Comparison of ENCODE assay signal across 24 mouse cellular contexts in the genomic region with DNA sequence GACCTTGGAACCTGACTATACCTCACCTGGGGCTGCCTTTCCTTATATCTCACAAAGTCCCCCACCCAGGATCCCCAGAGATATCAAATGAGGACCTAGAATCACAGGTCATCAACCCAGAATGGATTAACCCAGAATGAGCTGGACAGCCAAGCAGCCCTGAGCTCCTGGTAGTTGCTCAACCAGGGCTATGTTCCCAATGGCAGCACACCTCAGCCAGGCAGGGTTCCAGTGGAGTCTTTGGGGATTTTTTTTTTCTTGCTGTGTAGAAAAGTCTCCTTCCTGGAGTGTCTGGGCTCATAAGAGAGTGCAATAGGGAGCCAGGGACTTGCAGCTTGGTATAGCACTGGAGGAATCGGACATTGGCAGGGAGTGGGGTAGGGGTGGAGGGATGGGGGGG. TPM values are rescaled to one million over a fixed set of nuclear protein-coding genes. Genes with fewer than 3 reads are reported as not detected.
DNase-seq lines count a peak whose midpoint lies in the region; ATAC-seq and TF ChIP-seq lines count a peak whose summit lies in the region.
"Had no signal": no experiment of that assay in that cellular context is flagged by ENCODE, and none has a peak within 500 bp of the region (broad histone marks: within the 10 kb centered on the region; RNA-seq: fewer than 3 reads in every experiment).

No protein-coding gene starts in this region.

- no peak for ATAC-seq in forebrain, embryonic 15.5 days (replicated peaks)
- no peak for ATAC-seq in hindbrain, postnatal 0 days
- no peak for ATAC-seq in liver, embryonic 15.5 days (ENCODE audit: insufficient read depth)
- no peak for ATAC-seq in hindbrain, embryonic 11.5 days (ENCODE audit: low FRiP score)
- ATAC-seq: forebrain, embryonic 14.5 days had no signal

- no peak overlapping the region for H3K4me2 ChIP-seq in forebrain, embryonic 15.5 days (replicated peaks)
- H3K4me2 ChIP-seq in hindbrain, postnatal 0 days (ENCODE audit: low read depth, low read length) = no peak overlapping the region
- H3K4me2 ChIP-seq in liver, embryonic 15.5 days = no peak overlapping the region
- no peak overlapping the region for H3K4me2 ChIP-seq in hindbrain, embryonic 11.5 days (replicated peaks; ENCODE audit: low read depth, low read length)
- H3K4me2 ChIP-seq: embryonic facial prominence, embryonic 12.5 days; neural tube, embryonic 12.5 days had no signal

- no peaks in the 10 kb centered on the region for H3K36me3 ChIP-seq in forebrain, embryonic 10.5 days (replicated peaks)
- H3K36me3 ChIP-seq in forebrain, embryonic 15.5 days = no peaks in the 10 kb centered on the region
- no peaks in the 10 kb centered on the region for H3K36me3 ChIP-seq in hindbrain, embryonic 10.5 days
- no peaks in the 10 kb centered on the region for H3K36me3 ChIP-seq in hindbrain, postnatal 0 days (ENCODE audit: insufficient read depth, low read length)
- no peaks in the 10 kb centered on the region for H3K36me3 ChIP-seq in liver, embryonic 15.5 days (replicated peaks)
- H3K36me3 ChIP-seq in hindbrain, embryonic 11.5 days (ENCODE audit: control insufficient read depth, insufficient read depth, low read length) = no peaks in the 10 kb centered on the region
- H3K36me3 ChIP-seq: embryonic facial prominence, embryonic 12.5 days; midbrain, embryonic 10.5 days; neural tube, embryonic 12.5 days had no signal

- H3K27me3 ChIP-seq in forebrain, embryonic 10.5 days (ENCODE audit: poor library complexity, severe bottlenecking) = peaks cover 7% of the 10 kb centered on the region; the same call in 1 of the 2 replicates
- no peaks in the 10 kb centered on the region for H3K27me3 ChIP-seq in forebrain, embryonic 15.5 days
- H3K27me3 ChIP-seq in hindbrain, embryonic 10.5 days (ENCODE audit: insufficient read depth, poor library complexity, severe bottlenecking) = 0 out of 2 replicates have a peak, but pooled peaks cover 3% of the 10 kb centered on the region
- no peaks in the 10 kb centered on the region for H3K27me3 ChIP-seq in hindbrain, postnatal 0 days (ENCODE audit: insufficient read depth, low read length)
- 0 out of 2 replicates have a peak, but pooled peaks cover 4% of the 10 kb centered on the region for H3K27me3 ChIP-seq in liver, embryonic 15.5 days
- H3K27me3 ChIP-seq in hindbrain, embryonic 11.5 days (ENCODE audit: control insufficient read depth, insufficient read depth, low read length) = no peaks in the 10 kb centered on the region
- H3K27me3 ChIP-seq: embryonic facial prominence, embryonic 12.5 days; neural tube, embryonic 12.5 days had no signal

- intact Hi-C loops in gastrocnemius, postnatal 36 days (cut with DNase I) = no loop called here

- no peak overlapping the region for H3K4me3 ChIP-seq in forebrain, embryonic 10.5 days
- no peak overlapping the region for H3K4me3 ChIP-seq in forebrain, embryonic 15.5 days
- no peak overlapping the region for H3K4me3 ChIP-seq in hindbrain, embryonic 10.5 days
- H3K4me3 ChIP-seq in hindbrain, postnatal 0 days (ENCODE audit: low read length) = no peak overlapping the region
- no peak overlapping the region for H3K4me3 ChIP-seq in liver, embryonic 15.5 days (replicated peaks)
- no peak overlapping the region for H3K4me3 ChIP-seq in hindbrain, embryonic 11.5 days (ENCODE audit: low read depth, low read length)
- H3K4me3 ChIP-seq: embryonic facial prominence, embryonic 12.5 days; erythroblast, embryonic 14.5 days; midbrain, embryonic 10.5 days; neural tube, embryonic 12.5 days had no signal

- TF ChIP-seq CTCF in hindbrain, postnatal 0 days (IDR thresholded peaks at IDR 0.05; ENCODE audit: low read depth) = no peak

- H3K27ac ChIP-seq in forebrain, embryonic 10.5 days = peak overlapping the region; percentile 89; the same call in 1 of the 2 replicates
- no peak overlapping the region for H3K27ac ChIP-seq in forebrain, embryonic 15.5 days (replicated peaks)
- peak overlapping the region; percentile 92; the same call in 1 of the 2 replicates for H3K27ac ChIP-seq in hindbrain, embryonic 10.5 days
- no peak overlapping the region for H3K27ac ChIP-seq in hindbrain, postnatal 0 days
- peak overlapping the region; percentile 88 for H3K27ac ChIP-seq in liver, embryonic 15.5 days (replicated peaks)
- no peak overlapping the region for H3K27ac ChIP-seq in hindbrain, embryonic 11.5 days (ENCODE audit: low read depth, low read length)
- H3K27ac ChIP-seq: embryonic facial prominence, embryonic 12.5 days; macrophage; neural tube, embryonic 12.5 days had no signal

- no peak for DNase-seq in forebrain, embryonic 10.5 days (ENCODE audit: extremely low spot score, low spot score)
- no peak for DNase-seq in hindbrain, embryonic 10.5 days (ENCODE audit: low spot score)
- no peak for DNase-seq in hindbrain, postnatal 0 days (ENCODE audit: low spot score)
- peak; percentile 18 for DNase-seq in adipocyte (ENCODE audit: low spot score)
- no peak for DNase-seq in gastrocnemius, postnatal 36 days
- no peak for DNase-seq in hindbrain, embryonic 11.5 days (ENCODE audit: low spot score)
- DNase-seq: cerebellum, adult 9-10 months; heart, postnatal 4 days; kidney, adult 8-10 months; kidney, postnatal 25 days; right cerebral cortex, adult 18-20 months; thymus, postnatal 14 days had no signal

- no peak overlapping the region for H3K9ac ChIP-seq in forebrain, embryonic 15.5 days (replicated peaks)
- H3K9ac ChIP-seq in hindbrain, postnatal 0 days (replicated peaks; ENCODE audit: low read length) = no peak overlapping the region
- no peak overlapping the region for H3K9ac ChIP-seq in liver, embryonic 15.5 days
- no peak overlapping the region for H3K9ac ChIP-seq in hindbrain, embryonic 11.5 days (ENCODE audit: low read depth, low read length)
- H3K9ac ChIP-seq: embryonic facial prominence, embryonic 12.5 days; neural tube, embryonic 12.5 days had no signal

- peaks cover 32% of the 10 kb centered on the region for H3K4me1 ChIP-seq in forebrain, embryonic 10.5 days
- peaks cover 7% of the 10 kb centered on the region; the same call in 1 of the 2 replicates for H3K4me1 ChIP-seq in forebrain, embryonic 15.5 days
- H3K4me1 ChIP-seq in hindbrain, embryonic 10.5 days (replicated peaks) = peaks cover 27% of the 10 kb centered on the region
- H3K4me1 ChIP-seq in hindbrain, postnatal 0 days (ENCODE audit: insufficient read depth, low read length) = peaks cover 5% of the 10 kb centered on the region; the same call in 1 of the 2 replicates
- peaks cover 82% of the 10 kb centered on the region for H3K4me1 ChIP-seq in liver, embryonic 15.5 days (replicated peaks)
- peaks cover 5% of the 10 kb centered on the region; the same call in 1 of the 2 replicates for H3K4me1 ChIP-seq in hindbrain, embryonic 11.5 days (replicated peaks; ENCODE audit: control insufficient read depth, insufficient read depth, low read length)

- no peaks in the 10 kb centered on the region for H3K9me3 ChIP-seq in forebrain, embryonic 10.5 days
- H3K9me3 ChIP-seq in forebrain, embryonic 15.5 days = no peaks in the 10 kb centered on the region
- H3K9me3 ChIP-seq in hindbrain, embryonic 10.5 days = no peaks in the 10 kb centered on the region
- no peaks in the 10 kb centered on the region for H3K9me3 ChIP-seq in hindbrain, postnatal 0 days (ENCODE audit: low read length)
- H3K9me3 ChIP-seq in liver, embryonic 15.5 days (replicated peaks) = no peaks in the 10 kb centered on the region
- no peaks in the 10 kb centered on the region for H3K9me3 ChIP-seq in hindbrain, embryonic 11.5 days (ENCODE audit: control insufficient read depth, low read length)
- H3K9me3 ChIP-seq: embryonic facial prominence, embryonic 12.5 days; midbrain, embryonic 10.5 days; neural tube, embryonic 12.5 days had no signal

- WGBS in forebrain, embryonic 10.5 days = 100% methylated on average over 1 of the region's 1 CpGs
- 83% methylated on average over 1 of the region's 1 CpGs for WGBS in forebrain, embryonic 15.5 days
- 67% methylated on average over 1 of the region's 1 CpGs for WGBS in hindbrain, embryonic 10.5 days
- 93% methylated on average over 1 of the region's 1 CpGs for WGBS in hindbrain, postnatal 0 days
- WGBS in liver, embryonic 15.5 days (ENCODE audit: insufficient replicate concordance) = 100% methylated on average over 1 of the region's 1 CpGs
- no CpG with 5 or more reads among the region's 1 CpGs for WGBS in hindbrain, embryonic 11.5 days

RNA-seq across cellular contexts. Expression of a gene that starts 46.7 kb away (rescaled TPM):
- polyA plus RNA-seq in forebrain, embryonic 10.5 days (2016; fragmentation: Nextera tagmentation; extraction: Ambion mirVana) = 3.6 and 3.7 TPM in 2 replicates
- 2.0 and 2.4 TPM in 2 replicates for polyA plus RNA-seq in forebrain, embryonic 15.5 days (2015; fragmentation: Nextera tagmentation; extraction: Ambion mirVana)
- polyA plus RNA-seq in hindbrain, embryonic 10.5 days (2016; fragmentation: Nextera tagmentation; extraction: Ambion mirVana) = 5.3 and 6.7 TPM in 2 replicates
- 11.9 and 13.2 TPM in 2 replicates for total RNA-seq in hindbrain, postnatal 0 days (2014; rRNA removed)
- 1.3 and 1.7 TPM in 2 replicates for polyA plus RNA-seq in hindbrain, postnatal 0 days (2015; fragmentation: Nextera tagmentation; extraction: Ambion mirVana)
- 2.3 and 2.9 TPM in 2 replicates for polyA plus RNA-seq in liver, embryonic 15.5 days (2015; fragmentation: Nextera tagmentation; extraction: Ambion mirVana)
- 1 to 10 TPM; 3.3 to 4.0 TPM for total RNA-seq in gastrocnemius, postnatal 36 days (2021)
- 5.5 and 7.1 TPM in 2 replicates for polyA plus RNA-seq in hindbrain, embryonic 11.5 days (2014; fragmentation: Nextera tagmentation; extraction: Ambion mirVana)
- total RNA-seq: CH12.LX had no signal

RNA-seq across cellular contexts. Expression of a gene that starts 48.4 kb away (rescaled TPM):
- polyA plus RNA-seq in forebrain, embryonic 10.5 days (2016; fragmentation: Nextera tagmentation; extraction: Ambion mirVana) = 0.11 TPM in 1 of 2 replicates, not detected in the other
- not detected in 2 replicates for polyA plus RNA-seq in forebrain, embryonic 15.5 days (2015; fragmentation: Nextera tagmentation; extraction: Ambion mirVana)
- 0.16 TPM in 1 of 2 replicates, not detected in the other for polyA plus RNA-seq in hindbrain, embryonic 10.5 days (2016; fragmentation: Nextera tagmentation; extraction: Ambion mirVana)
- not detected in 2 replicates for total RNA-seq in hindbrain, postnatal 0 days (2014; rRNA removed)
- 0.10 TPM in 1 of 2 replicates, not detected in the other for polyA plus RNA-seq in hindbrain, postnatal 0 days (2015; fragmentation: Nextera tagmentation; extraction: Ambion mirVana)
- polyA plus RNA-seq in liver, embryonic 15.5 days (2015; fragmentation: Nextera tagmentation; extraction: Ambion mirVana) = not detected in 2 replicates
- not detected for total RNA-seq in gastrocnemius, postnatal 36 days (2021)
- polyA plus RNA-seq in hindbrain, embryonic 11.5 days (2014; fragmentation: Nextera tagmentation; extraction: Ambion mirVana) = not detected in 2 replicates
- total RNA-seq: left cerebral cortex, adult 18-20 months; left cerebral cortex, postnatal 36 days; monocyte, adult 5-6 weeks had no signal
- polyA plus RNA-seq: embryonic facial prominence, embryonic 12.5 days; erythroblast, embryonic 14.5 days; forebrain, embryonic 14.5 days; macrophage; midbrain, embryonic 10.5 days; neural tube, embryonic 12.5 days had no signal

Comparison
In these comparisons a context has a peak if more than half of its experiments do, and no peak if none do; other contexts are left out.
1. H3K27ac ChIP-seq: peak in forebrain, embryonic 10.5 days (single experiment), hindbrain, embryonic 10.5 days (single experiment) and liver, embryonic 15.5 days (single experiment); none in forebrain, embryonic 15.5 days (single experiment), hindbrain, postnatal 0 days (single experiment) and hindbrain, embryonic 11.5 days (single experiment).